Mouse (Mus musculus): ENCODE measurements at regions not wholly inside any gene's neighbourhood (a gene's known extent, or its start where the extent isn't known, plus 50 kb on each side); places are given as distances from the start of the nearest gene placed in this dataset.

- no peaks in the 10 kb centered on the region for H3K36me3 ChIP-seq (ENCODE audit: control insufficient read depth, insufficient read depth, low read length)
- H3K4me3 ChIP-seq (ENCODE audit: low read depth, low read length) = no peak overlapping the region
- WGBS = 72% methylated on average over 9 of the region's 9 CpGs
- H3K4me1 ChIP-seq (ENCODE audit: control insufficient read depth, insufficient read depth, insufficient read length, low read length) = peaks cover 35% of the 10 kb centered on the region; the same call in 1 of the 2 replicates
- TF ChIP-seq POLR2A (IDR thresholded peaks at IDR 0.05; ENCODE audit: low read depth, low read length) (no peak), CTCF (IDR thresholded peaks at IDR 0.05; ENCODE audit: extremely low read depth, insufficient read length, insufficient replicate concordance, low read depth, low read length) (no peak)
- H3K27me3 ChIP-seq (ENCODE audit: control insufficient read depth, insufficient read depth, low read length) = no peaks in the 10 kb centered on the region
- peak overlapping the region; percentile 51; the same call in 1 of the 2 replicates for H3K27ac ChIP-seq (ENCODE audit: insufficient read depth, low read depth, low read length)
These were observed 316.0 kb upstream of the Jarid2 start for GRCm38 (mm10) chr13:44413305-44413704.

GRCm38 (mm10) chr13:44415971-44416370 lies 313.3 kb upstream of the Jarid2 start:
- Histone ChIP-seq H3K27me3 (ENCODE audit: control insufficient read depth, insufficient read depth, low read length) (no peaks in the 10 kb centered on the region), H3K4me1 (ENCODE audit: control insufficient read depth, insufficient read depth, insufficient read length, low read length) (peaks cover 31% of the 10 kb centered on the region), H3K27ac (ENCODE audit: insufficient read depth, low read depth, low read length) (no peak overlapping the region), H3K36me3 (ENCODE audit: control insufficient read depth, insufficient read depth, low read length) (no peaks in the 10 kb centered on the region), H3K4me3 (ENCODE audit: low read depth, low read length) (no peak overlapping the region)
- WGBS = 78% methylated on average over 7 of the region's 7 CpGs
- TF ChIP-seq CTCF (IDR thresholded peaks at IDR 0.05; ENCODE audit: extremely low read depth, insufficient read length, insufficient replicate concordance, low read depth, low read length) (no peak), POLR2A (IDR thresholded peaks at IDR 0.05; ENCODE audit: low read depth, low read length) (no peak)

- H3K27me3 ChIP-seq (ENCODE audit: control insufficient read depth, insufficient read depth, low read length) = no peaks in the 10 kb centered on the region
- no peak overlapping the region for H3K4me3 ChIP-seq (ENCODE audit: low read depth, low read length)
- TF ChIP-seq POLR2A (IDR thresholded peaks at IDR 0.05; ENCODE audit: low read depth, low read length) (no peak), CTCF (IDR thresholded peaks at IDR 0.05; ENCODE audit: extremely low read depth, insufficient read length, insufficient replicate concordance, low read depth, low read length) (no peak)
- H3K27ac ChIP-seq (ENCODE audit: insufficient read depth, low read depth, low read length) = no peak overlapping the region
- H3K36me3 ChIP-seq (ENCODE audit: control insufficient read depth, insufficient read depth, low read length) = no peaks in the 10 kb centered on the region
- peaks cover 24% of the 10 kb centered on the region for H3K4me1 ChIP-seq (ENCODE audit: control insufficient read depth, insufficient read depth, insufficient read length, low read length)
- 35% methylated on average over 8 of the region's 8 CpGs for WGBS
These were observed 312.3 kb upstream of the Jarid2 start for GRCm38 (mm10) chr13:44416986-44417385.

GRCm38 (mm10) chr13:44419056-44419455 lies 310.2 kb upstream of the Jarid2 start:
- no peaks in the 10 kb centered on the region for H3K36me3 ChIP-seq (ENCODE audit: control insufficient read depth, insufficient read depth, low read length)
- TF ChIP-seq POLR2A (IDR thresholded peaks at IDR 0.05; ENCODE audit: low read depth, low read length) (no peak), CTCF (IDR thresholded peaks at IDR 0.05; ENCODE audit: extremely low read depth, insufficient read length, insufficient replicate concordance, low read depth, low read length) (no peak)
- peaks cover 13% of the 10 kb centered on the region for H3K4me1 ChIP-seq (ENCODE audit: control insufficient read depth, insufficient read depth, insufficient read length, low read length)
- no peaks in the 10 kb centered on the region for H3K27me3 ChIP-seq (ENCODE audit: control insufficient read depth, insufficient read depth, low read length)
- H3K27ac ChIP-seq (ENCODE audit: insufficient read depth, low read depth, low read length) = peak overlapping the region; percentile 32; the same call in 1 of the 2 replicates
- H3K4me3 ChIP-seq (ENCODE audit: low read depth, low read length) = no peak overlapping the region
- WGBS = 82% methylated on average over 8 of the region's 8 CpGs

GRCm38 (mm10) chr13:44419472-44420226 lies 309.6 kb upstream of the Jarid2 start:
- Histone ChIP-seq H3K27me3 (ENCODE audit: control insufficient read depth, insufficient read depth, low read length) (no peaks in the 10 kb centered on the region), H3K4me1 (ENCODE audit: control insufficient read depth, insufficient read depth, insufficient read length, low read length) (peaks cover 13% of the 10 kb centered on the region), H3K27ac (ENCODE audit: insufficient read depth, low read depth, low read length) (peak overlapping the region; percentile 94), H3K36me3 (ENCODE audit: control insufficient read depth, insufficient read depth, low read length) (no peaks in the 10 kb centered on the region), H3K4me3 (ENCODE audit: low read depth, low read length) (peak overlapping the region; percentile 38)
- WGBS = 18% methylated on average over 14 of the region's 15 CpGs
- TF ChIP-seq CTCF (IDR thresholded peaks at IDR 0.05; ENCODE audit: extremely low read depth, insufficient read length, insufficient replicate concordance, low read depth, low read length) (no peak), POLR2A (IDR thresholded peaks at IDR 0.05; ENCODE audit: low read depth, low read length) (peak; percentile 64; the same call in 1 of the 2 replicates)

- peak overlapping the region; percentile 94 for H3K27ac ChIP-seq (ENCODE audit: insufficient read depth, low read depth, low read length)
- peaks cover 13% of the 10 kb centered on the region for H3K4me1 ChIP-seq (ENCODE audit: control insufficient read depth, insufficient read depth, insufficient read length, low read length)
- 28% methylated on average over 6 of the region's 6 CpGs for WGBS
- no peaks in the 10 kb centered on the region for H3K27me3 ChIP-seq (ENCODE audit: control insufficient read depth, insufficient read depth, low read length)
- H3K4me3 ChIP-seq (ENCODE audit: low read depth, low read length) = peak overlapping the region; percentile 38
- TF ChIP-seq CTCF (IDR thresholded peaks at IDR 0.05; ENCODE audit: extremely low read depth, insufficient read length, insufficient replicate concordance, low read depth, low read length) = no peak
- TF ChIP-seq POLR2A (IDR thresholded peaks at IDR 0.05; ENCODE audit: low read depth, low read length) = no peak
- H3K36me3 ChIP-seq (ENCODE audit: control insufficient read depth, insufficient read depth, low read length) = no peaks in the 10 kb centered on the region
These were observed 309.1 kb upstream of the Jarid2 start for GRCm38 (mm10) chr13:44420227-44420592.

- Histone ChIP-seq H3K27me3 (ENCODE audit: control insufficient read depth, insufficient read depth, low read length) (no peaks in the 10 kb centered on the region), H3K4me1 (ENCODE audit: control insufficient read depth, insufficient read depth, insufficient read length, low read length) (peaks cover 13% of the 10 kb centered on the region), H3K27ac (ENCODE audit: insufficient read depth, low read depth, low read length) (no peak overlapping the region), H3K4me3 (ENCODE audit: low read depth, low read length) (no peak overlapping the region), H3K36me3 (ENCODE audit: control insufficient read depth, insufficient read depth, low read length) (no peaks in the 10 kb centered on the region)
- WGBS = 95% methylated on average over 8 of the region's 8 CpGs
- TF ChIP-seq POLR2A (IDR thresholded peaks at IDR 0.05; ENCODE audit: low read depth, low read length) (no peak), CTCF (IDR thresholded peaks at IDR 0.05; ENCODE audit: extremely low read depth, insufficient read length, insufficient replicate concordance, low read depth, low read length) (no peak)
These were observed 308.3 kb upstream of the Jarid2 start for GRCm38 (mm10) chr13:44420941-44421340.

All from small intestine, adult 2 months (tissue).